Mouse (Mus musculus): ENCODE results near the gene Hmgn3.
A peak's percentile ranks its signal among the peaks of the same experiment; 100 is the strongest.
"Not testable (repeated sequence)": the region's sequence is repeated elsewhere in the genome, so short reads cannot be mapped to it uniquely, and the experiment has no call there.

Gene Hmgn3

GRCm38 (mm10) chr9:83146446-83147188 lies at the start of gene Hmgn3:
Gene Hmgn3 (minus strand): TSS chr9:83146685.
- DNase-seq (ENCODE audit: low spot score in 2 of 2): peak; percentile 9 to 63

- DNase-seq (ENCODE audit: low spot score in 2 of 2): no peak
These were observed 49.3 kb upstream of the Hmgn3 start for GRCm38 (mm10) chr9:83195765-83196164.

- DNase-seq (ENCODE audit: low spot score in 2 of 2): no peak
These were observed 48.5 kb upstream of the Hmgn3 start for GRCm38 (mm10) chr9:83195007-83195406.

- DNase-seq (ENCODE audit: low spot score in 2 of 2): no peak
These were observed 41.3 kb upstream of the Hmgn3 start for GRCm38 (mm10) chr9:83187752-83188151.

GRCm38 (mm10) chr9:83145591-83146445 lies 667 bp downstream of the Hmgn3 start:
- DNase-seq (ENCODE audit: low spot score in 2 of 2): peak; percentile 9 to 32

GRCm38 (mm10) chr9:83129831-83130230 lies 16.7 kb downstream of the Hmgn3 start:
- no peak for DNase-seq (ENCODE audit: low spot score in 2 of 2)

GRCm38 (mm10) chr9:83127840-83128239 lies 18.6 kb downstream of the Hmgn3 start:
- no peak for DNase-seq (ENCODE audit: low spot score in 2 of 2)

GRCm38 (mm10) chr9:83126482-83126881 lies 20.0 kb downstream of the Hmgn3 start:
- not testable (repeated sequence) for DNase-seq (ENCODE audit: low spot score in 2 of 2)

GRCm38 (mm10) chr9:83119211-83119610 lies 27.3 kb downstream of the Hmgn3 start:
- DNase-seq (ENCODE audit: low spot score in 2 of 2): no peak

DNA sequence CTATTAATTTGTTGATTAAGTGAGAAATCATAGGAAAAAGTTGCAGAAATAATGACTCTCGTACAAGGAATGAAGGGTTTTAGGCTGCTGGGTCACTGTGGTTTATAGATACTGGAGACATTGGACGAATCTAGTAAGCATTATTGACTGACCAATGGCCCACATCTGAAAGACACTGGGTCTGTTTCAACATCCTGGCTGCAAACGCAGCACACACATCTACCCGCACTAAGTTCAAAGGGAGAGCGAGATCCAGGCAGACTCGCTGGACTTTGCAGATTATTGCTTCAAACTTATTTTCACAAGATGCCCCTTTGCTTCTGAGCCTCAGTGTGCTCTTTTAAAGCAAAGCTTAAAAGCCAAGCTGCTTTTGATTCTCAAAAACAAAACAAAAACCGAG lies 29.0 kb downstream of the Hmgn3 start:
- no peak for DNase-seq (ENCODE audit: low spot score in 2 of 2)

DNA sequence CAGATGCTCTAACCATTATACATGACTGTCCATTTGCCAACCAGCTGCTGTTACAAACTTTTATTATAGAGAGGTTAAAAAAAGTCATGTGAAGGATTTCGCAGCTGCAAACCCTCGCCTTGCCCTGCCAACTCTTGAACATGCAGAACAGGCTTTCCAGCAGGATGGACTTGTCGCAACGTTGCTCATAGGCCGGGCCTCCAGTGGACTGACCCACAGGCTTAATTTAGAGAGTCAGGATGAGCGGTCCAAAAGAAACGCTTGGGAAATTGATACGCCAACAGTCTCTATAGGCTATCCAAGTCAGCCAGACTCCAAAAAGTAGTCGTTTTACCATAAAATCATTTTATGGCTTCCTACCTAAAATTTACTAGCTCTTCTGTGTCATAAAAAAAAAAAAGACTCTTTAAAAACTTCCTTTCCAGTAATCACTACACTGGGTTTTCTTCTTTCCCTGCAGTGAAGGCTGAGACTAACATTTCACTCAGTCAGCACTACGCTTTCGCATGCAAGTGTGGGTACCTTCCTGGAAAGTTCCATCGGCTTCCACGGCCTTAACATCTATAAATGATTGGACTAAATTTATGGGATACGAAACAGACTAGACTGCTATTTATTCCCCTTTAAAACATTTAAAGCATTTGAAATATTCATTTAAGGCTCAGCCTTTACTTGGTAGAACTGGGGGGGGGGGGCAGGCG lies 29.6 kb downstream of the Hmgn3 start:
- no peak for DNase-seq (ENCODE audit: low spot score in 2 of 2)

- DNase-seq (ENCODE audit: low spot score in 2 of 2): no peak
These were observed 30.8 kb downstream of the Hmgn3 start for GRCm38 (mm10) chr9:83115676-83116075.

DNA sequence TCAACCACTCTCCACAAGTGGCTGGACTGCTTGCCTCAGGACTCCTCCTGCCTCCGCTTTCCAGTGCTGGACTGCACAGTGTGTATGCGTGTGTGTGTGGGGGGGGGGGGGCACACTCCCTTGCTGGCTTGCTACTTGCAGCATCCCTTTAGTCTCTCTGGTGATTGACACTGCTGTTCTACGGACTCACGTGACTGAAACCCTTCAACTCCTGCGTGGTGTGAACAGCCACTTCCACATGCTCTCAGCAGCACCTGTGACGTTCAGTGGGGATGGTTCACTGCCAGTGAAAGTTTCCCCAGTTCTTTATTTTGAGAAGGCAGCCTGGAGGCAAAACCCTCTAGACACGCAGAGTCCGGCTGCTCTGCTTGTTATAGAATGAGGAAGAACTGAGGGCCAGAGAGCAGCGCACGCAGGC lies 32.7 kb downstream of the Hmgn3 start:
- peak in 1 of 2 experiments; percentile 20 for DNase-seq (ENCODE audit: low spot score in 2 of 2)

DNA sequence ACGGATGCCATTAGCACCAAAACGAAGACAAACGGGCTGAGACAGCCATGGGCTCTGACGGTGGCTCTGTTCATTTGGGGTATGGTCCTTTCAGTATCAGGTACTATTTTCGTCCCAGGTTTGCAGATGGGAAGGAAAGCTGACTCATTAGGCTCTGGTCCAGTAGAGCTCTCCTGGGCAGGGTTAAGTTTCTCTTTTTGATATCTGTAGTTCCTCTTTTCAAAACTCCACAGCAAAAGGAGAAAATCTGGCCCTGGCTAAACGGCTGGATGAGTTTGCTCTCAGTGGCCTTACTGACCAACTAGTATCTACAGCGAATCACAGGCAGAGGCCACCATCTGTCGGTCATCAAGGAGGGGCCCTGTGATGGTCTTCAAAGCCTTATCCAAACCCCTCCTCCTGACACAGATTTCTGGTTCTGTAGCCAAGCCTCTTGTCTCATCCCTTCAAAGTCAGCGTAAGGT lies 34.1 kb downstream of the Hmgn3 start:
- peak in 1 of 2 experiments; percentile 12 for DNase-seq (ENCODE audit: low spot score in 2 of 2)

DNA sequence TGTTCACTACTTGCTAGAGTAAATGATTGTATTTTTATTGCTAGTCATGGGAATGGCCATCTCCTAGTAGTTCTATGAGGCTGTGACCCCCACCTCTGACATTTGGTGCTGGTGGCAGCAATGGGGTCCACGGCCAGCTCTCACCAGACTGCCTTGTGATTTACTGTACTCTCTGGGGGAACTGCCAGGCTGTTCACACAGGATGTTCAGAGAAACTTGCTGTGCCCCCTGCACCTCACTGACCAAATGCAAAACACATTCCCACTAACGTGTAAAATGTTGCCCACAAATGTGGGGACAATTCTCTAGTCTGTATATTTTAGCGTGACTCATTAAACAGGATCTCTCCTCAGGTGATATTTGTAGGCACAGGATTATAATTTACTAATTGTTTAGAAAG lies 34.7 kb downstream of the Hmgn3 start:
- DNase-seq (ENCODE audit: low spot score in 2 of 2): peak in 1 of 2 experiments; percentile 15

GRCm38 (mm10) chr9:83111117-83111686 lies 35.3 kb downstream of the Hmgn3 start:
- DNase-seq (ENCODE audit: low spot score in 2 of 2): peak in 1 of 2 experiments; percentile 14

DNA sequence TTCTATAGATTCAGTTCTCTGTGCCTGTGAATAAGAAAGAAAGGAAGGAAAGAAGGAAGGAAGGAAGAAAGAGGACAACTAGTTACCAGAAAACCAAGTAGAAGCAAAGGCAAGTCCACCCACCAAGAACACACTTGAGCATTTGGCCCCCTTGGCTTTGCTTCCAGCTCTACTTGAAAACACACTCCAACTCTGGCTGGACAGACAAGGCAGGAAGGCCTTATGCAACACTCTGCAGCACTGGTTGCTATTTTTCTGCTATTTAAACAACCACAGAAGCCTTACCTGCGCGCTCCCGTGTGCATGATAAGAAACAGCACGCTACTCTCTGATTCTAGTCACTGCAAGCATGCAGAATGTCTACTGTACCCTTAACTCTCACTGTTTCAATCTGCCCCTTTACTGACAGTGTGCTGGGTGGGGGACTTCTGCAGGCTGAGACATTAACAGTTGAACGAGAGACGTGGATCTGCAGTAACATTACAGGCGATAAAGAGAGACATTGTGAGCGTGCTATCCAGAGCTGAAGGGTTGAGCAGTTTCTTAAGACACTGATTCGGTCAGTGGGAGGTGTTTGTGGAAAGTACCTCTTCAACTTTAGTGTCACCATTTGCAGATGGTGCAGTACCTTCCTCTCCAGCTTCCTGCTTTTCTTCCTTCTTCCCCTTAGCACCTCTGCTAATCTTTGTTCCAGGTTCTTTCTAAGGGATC lies 35.9 kb downstream of the Hmgn3 start:
- no peak for DNase-seq (ENCODE audit: low spot score in 2 of 2)

GRCm38 (mm10) chr9:83109705-83110104 lies 36.8 kb downstream of the Hmgn3 start:
- DNase-seq (ENCODE audit: low spot score in 2 of 2): no peak

- no peak for DNase-seq (ENCODE audit: low spot score in 2 of 2)
These were observed 37.7 kb downstream of the Hmgn3 start for GRCm38 (mm10) chr9:83108821-83109220.

DNA sequence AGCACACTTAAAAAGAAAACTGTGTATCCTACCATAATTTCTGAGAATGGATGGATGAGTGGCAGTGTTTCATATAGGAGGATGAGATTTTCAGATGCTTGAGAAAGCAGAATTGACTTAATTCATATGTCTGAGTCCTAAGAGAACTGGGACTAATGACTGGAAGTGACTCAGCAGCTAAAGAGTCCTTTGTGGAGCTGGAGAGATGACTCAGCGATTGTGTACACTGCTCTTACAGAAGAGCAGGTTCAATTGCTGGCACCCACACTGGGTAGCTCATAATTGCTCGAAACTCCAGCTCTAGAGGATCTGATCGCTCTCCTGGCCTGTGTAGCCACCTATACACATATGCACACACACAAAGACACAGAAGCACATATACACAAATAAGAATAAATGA lies 42.7 kb downstream of the Hmgn3 start:
- DNase-seq (ENCODE audit: low spot score in 2 of 2): no peak

- DNase-seq (ENCODE audit: low spot score in 2 of 2): no peak
These were observed 44.8 kb downstream of the Hmgn3 start for GRCm38 (mm10) chr9:83101691-83102090.

Measured in spleen, postnatal 10 days (tissue).